Mouse (Mus musculus) G1E-ER4 (cell line): ENCODE measurements around the gene Hp. TPM values are rescaled to one million over a fixed set of nuclear protein-coding genes. Genes with fewer than 3 reads are reported as not detected.

Source experiments
- GATA1 ChIP-seq: IDR thresholded peaks from one replicate; pipeline ENCODE4 v1.8.0; 2012; ENCODE audit warnings: low read length, inconsistent platforms
- polyA plus RNA-seq: library from polyadenylated mRNA; stranded (reverse); fragments of >175 nt; gene quantifications from 2 replicates; pipeline ENCODE4 v1.2.3, GENCODE M21; 2012

Hp gene
- polyA plus RNA-seq, 1 experiment = not detected

- no peak for TF ChIP-seq GATA1
Observed at GRCm38 (mm10) chr8:109584830-109585229, 5.9 kb upstream of the Hp start.

DNA sequence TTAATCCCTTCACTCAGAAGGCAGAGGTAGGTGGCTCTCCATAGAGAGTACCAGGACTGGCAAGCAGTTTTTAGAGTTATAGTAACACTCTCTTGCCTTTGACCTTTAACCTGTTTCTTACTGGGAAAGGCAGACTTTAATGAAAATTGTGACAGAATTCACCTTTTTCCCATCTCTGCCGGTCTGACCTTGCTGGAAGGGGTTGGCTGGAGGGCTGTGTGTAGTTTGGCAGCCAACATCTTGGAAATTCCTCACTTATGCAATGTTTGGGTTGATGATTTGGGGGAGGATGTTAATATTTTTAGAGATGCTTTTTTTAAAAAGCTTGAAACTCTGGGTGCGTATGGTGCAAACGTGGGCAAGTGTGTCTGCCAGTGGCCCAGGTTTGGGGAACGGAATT is 5.3 kb upstream of the Hp start:
- TF ChIP-seq GATA1 = no peak

DNA sequence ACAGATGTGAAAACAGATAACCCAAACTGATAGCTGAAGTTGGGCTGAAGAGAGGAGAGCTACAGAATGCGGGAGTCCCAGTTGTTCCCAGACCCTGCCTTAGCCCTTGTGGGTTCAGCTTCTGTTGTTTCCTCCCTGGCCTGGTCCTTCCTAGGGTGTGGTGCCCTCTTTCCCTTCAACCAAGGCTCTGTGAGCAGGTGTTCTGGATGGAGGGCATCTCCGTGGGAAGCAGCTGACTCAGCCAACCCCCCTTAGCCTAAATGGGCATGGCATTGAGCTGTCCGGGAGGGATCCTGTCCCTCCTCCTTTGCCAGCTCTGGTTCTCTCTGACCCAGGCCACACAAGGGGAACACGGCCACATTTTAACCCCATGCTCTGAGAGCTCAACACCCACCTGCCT is 2.7 kb downstream of the Hp start:
- TF ChIP-seq GATA1 = no peak

GRCm38 (mm10) chr8:109571139-109571538 is 7.8 kb downstream of the Hp start:
- TF ChIP-seq GATA1 = no peak

- no peak for TF ChIP-seq GATA1
Observed at GRCm38 (mm10) chr8:109565498-109566333, 13.3 kb downstream of the Hp start, which contains the start of the genes Dhx38 and Txnl4b. TSS of gene Dhx38 (minus strand) at chr8:109565861. TSS of gene Txnl4b (plus strand) at chr8:109565892.

DNA sequence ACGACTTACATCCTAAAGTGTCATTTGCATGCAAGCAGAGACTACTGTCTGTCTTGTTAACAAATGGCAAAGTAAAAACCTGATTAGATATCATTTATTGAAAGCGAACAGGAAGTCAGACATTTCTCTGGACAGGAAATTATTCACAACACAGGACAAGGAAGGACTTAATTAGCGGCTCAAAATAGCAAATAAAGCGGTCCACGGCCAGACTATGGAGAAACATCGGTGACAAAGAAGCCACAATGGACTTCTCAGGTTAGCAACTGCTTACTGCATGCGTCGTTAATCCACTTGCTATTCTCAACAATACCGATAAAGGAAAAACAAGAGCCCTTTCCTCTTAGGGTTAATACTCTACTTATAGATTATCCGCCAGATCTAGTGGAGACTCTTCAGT is 14.2 kb downstream of the Hp start:
- no peak for TF ChIP-seq GATA1

DNA sequence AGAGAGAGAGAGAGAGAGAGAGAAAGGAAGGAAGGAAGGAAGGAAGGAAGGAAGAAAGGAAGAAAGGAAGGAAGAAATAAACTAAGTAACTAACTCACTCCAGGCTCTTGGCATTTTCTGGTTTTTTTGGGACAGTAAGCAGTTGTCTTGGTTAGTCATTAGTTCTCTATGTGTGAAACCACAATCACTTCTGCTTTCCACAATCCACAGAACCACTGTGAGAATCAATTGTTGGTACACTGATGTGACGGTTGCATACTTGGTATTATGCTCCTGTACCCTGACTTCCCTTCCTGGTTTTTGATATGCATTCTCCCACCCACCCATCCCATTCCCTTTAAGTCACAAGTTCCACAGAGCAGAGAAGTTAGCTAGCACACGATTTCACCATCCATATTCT is 15.1 kb downstream of the Hp start:
- no peak for TF ChIP-seq GATA1

GRCm38 (mm10) chr8:109551663-109552062 is 27.3 kb downstream of the Hp start:
- no peak for TF ChIP-seq GATA1

GRCm38 (mm10) chr8:109544049-109544448 is 34.9 kb downstream of the Hp start:
- no peak for TF ChIP-seq GATA1

DNA sequence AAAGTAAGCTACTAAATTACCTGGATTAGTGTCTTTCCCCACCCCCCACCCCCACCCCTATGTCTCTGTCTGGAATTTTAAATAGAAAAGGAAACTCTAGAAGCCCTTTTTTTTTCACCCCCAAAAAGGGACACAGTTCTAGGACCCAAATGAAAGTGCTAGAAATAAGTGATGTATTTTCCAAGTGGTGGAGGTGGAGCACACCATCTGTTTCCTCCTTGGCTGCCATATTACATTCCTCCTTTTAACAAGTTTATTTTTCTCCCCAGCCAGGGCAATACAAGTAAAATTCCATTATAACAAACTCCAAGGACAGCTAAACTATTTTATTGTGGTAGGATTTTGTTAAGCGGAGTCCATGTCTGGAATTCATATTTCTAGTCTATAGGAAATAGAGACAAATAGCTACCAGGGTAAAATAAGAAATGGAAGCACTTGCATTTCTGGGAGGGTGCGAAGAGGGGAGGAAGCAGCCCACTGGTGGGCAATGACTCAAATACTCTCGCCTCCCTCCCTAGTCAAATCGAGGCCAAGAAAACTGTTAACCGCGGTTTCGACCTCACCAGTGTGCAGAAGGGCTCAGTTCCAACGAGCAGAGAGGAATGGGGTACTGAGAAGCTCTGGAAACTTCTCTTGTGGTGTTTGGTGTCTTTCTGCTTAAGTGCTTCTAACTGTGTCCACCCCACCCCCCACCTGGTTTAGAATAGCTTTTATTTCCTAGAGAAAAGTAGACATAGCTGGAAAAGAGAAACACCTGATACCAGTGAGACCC is 36.0 kb downstream of the Hp start:
- TF ChIP-seq GATA1 = no peak

GRCm38 (mm10) chr8:109542165-109542564 is 36.8 kb downstream of the Hp start:
- TF ChIP-seq GATA1 = no peak

- TF ChIP-seq GATA1 = no peak
Observed at GRCm38 (mm10) chr8:109536703-109537102, 42.3 kb downstream of the Hp start.

DNA sequence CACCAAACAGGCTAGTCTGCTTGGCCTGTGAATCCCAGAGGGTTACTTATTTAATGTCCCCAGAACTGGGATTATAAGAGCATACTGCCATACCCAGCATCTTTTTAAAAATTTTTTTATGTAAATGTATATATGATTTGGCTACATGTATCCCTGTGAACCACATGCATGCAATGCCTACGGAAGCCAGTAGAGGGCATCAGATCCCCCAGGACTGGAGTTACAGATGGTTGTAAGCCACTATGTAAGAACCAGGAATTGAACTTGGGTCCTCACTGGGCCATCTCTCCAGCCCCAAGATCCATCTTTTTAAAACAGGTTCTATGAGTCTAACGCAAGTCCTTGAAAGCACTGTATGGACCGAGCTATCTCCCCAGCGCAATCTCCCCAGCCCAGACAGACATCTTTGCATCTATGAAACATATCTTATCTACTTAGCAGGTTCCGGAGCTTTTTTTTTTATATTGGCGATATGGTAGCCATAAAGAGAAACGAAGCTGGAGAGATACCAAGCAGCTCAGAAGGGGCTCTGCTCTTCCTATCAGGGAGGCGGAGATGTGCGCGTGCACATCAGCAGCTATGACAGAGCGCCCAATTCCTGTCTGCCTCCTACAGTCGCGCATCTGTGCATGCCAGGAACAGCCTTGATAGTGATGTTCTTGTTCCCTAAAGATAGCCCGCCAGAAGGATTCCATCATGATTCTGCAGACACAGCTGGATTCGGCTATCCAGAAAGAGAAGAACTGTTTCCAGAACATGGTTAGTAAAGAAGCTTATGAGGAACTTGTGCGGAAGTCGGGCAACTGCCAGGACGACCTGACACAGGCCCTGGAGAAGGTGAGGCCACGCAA is 43.6 kb downstream of the Hp start:
- TF ChIP-seq GATA1 = no peak

Other genes with a start within 250 kb of the Hp start
- not detected in 2 replicates for gene Pmfbp1, start 85.1 kb downstream of the Hp start, polyA plus RNA-seq
- gene Dhx38, start 13.3 kb downstream of the Hp start, polyA plus RNA-seq = 34.1 and 44.5 TPM in 2 replicates
- 5.7 and 8.8 TPM in 2 replicates for gene Txnl4b, start 13.3 kb downstream of the Hp start, polyA plus RNA-seq
- 88.2 and 118 TPM in 2 replicates for gene Dhodh, start 29.5 kb upstream of the Hp start, polyA plus RNA-seq
- gene Pkd1l3, start 35.3 kb upstream of the Hp start, polyA plus RNA-seq = 1.4 and 3.7 TPM in 2 replicates
- 21.9 and 29.2 TPM in 2 replicates for gene Ist1, start 114.1 kb upstream of the Hp start, polyA plus RNA-seq
- 6.6 and 8.2 TPM in 2 replicates for gene Zfp821, start 126.4 kb upstream of the Hp start, polyA plus RNA-seq
- gene Atxn1l, start 158.6 kb upstream of the Hp start, polyA plus RNA-seq = 25.4 and 38.6 TPM in 2 replicates
- 49.1 and 53.4 TPM in 2 replicates for gene Ap1g1, start 199.4 kb upstream of the Hp start, polyA plus RNA-seq